8 mouse cellular contexts compared by ENCODE assay signal in genomic region chr8:94950046-94950445, GRCm38 (mm10). TPM values are rescaled to one million over a fixed set of nuclear protein-coding genes. Genes with fewer than 3 reads are reported as not detected.
DNase-seq lines count a peak whose midpoint lies in the region; ATAC-seq and TF ChIP-seq lines count a peak whose summit lies in the region.

No protein-coding gene starts in this region.

- intact Hi-C loops in heart, postnatal 25 days (cut with DNase I) = loop anchor here (1.0 kb wide), 1 partner anchor 51 kb away; no protein-coding TSS in a partner anchor

- DNase-seq in c-Kit-negative CD71-positive TER-119-positive erythroid progenitor cells, embryonic 14.5 days (ENCODE audit: low read depth, low spot score) = peak; percentile 69
- DNase-seq in heart, postnatal 25 days (ENCODE audit: low spot score) = peak; percentile 42
- DNase-seq in large intestine, adult 2 months (ENCODE audit: low read depth, low spot score) = peak; percentile 40
- peak; percentile 49 for DNase-seq in telencephalon, adult 2 months (ENCODE audit: low read depth, low spot score)

- no peak overlapping the region for H3K9ac ChIP-seq in forebrain, embryonic 12.5 days
- no peak overlapping the region for H3K9ac ChIP-seq in liver, embryonic 16.5 days (ENCODE audit: low read depth, low read length)
- H3K9ac ChIP-seq in neural tube, embryonic 13.5 days = no peak overlapping the region

- TF ChIP-seq CTCF in E14TG2a.4 (conservative IDR thresholded peaks at IDR 0.05; ENCODE audit: low read length) = peak; percentile 97

- no peak overlapping the region for H3K4me2 ChIP-seq in forebrain, embryonic 12.5 days
- H3K4me2 ChIP-seq in liver, embryonic 16.5 days (ENCODE audit: low read depth, low read length) = no peak overlapping the region
- no peak overlapping the region for H3K4me2 ChIP-seq in neural tube, embryonic 13.5 days

- no peaks in the 10 kb centered on the region for H3K9me3 ChIP-seq in E14TG2a.4 (ENCODE audit: low read length)
- H3K9me3 ChIP-seq in forebrain, embryonic 12.5 days = no peaks in the 10 kb centered on the region
- no peaks in the 10 kb centered on the region for H3K9me3 ChIP-seq in liver, embryonic 16.5 days (replicated peaks; ENCODE audit: control insufficient read depth, low read length)
- no peaks in the 10 kb centered on the region for H3K9me3 ChIP-seq in neural tube, embryonic 13.5 days

- H3K27ac ChIP-seq in forebrain, embryonic 12.5 days = 0 out of 2 replicates have a peak overlapping the region, but pooled peaks have one; percentile 5
- H3K27ac ChIP-seq in liver, embryonic 16.5 days (ENCODE audit: low read length) = no peak overlapping the region
- H3K27ac ChIP-seq in neural tube, embryonic 13.5 days (replicated peaks) = peak overlapping the region; percentile 10; the same call in 1 of the 2 replicates

- H3K36me3 ChIP-seq in E14TG2a.4 (ENCODE audit: insufficient read depth, low read length) = no peaks in the 10 kb centered on the region
- H3K36me3 ChIP-seq in forebrain, embryonic 12.5 days (replicated peaks) = no peaks in the 10 kb centered on the region
- H3K36me3 ChIP-seq in liver, embryonic 16.5 days (ENCODE audit: control insufficient read depth, insufficient read depth) = no peaks in the 10 kb centered on the region
- H3K36me3 ChIP-seq in neural tube, embryonic 13.5 days = no peaks in the 10 kb centered on the region

- WGBS in forebrain, embryonic 12.5 days = 15% methylated on average over 4 of the region's 4 CpGs
- 18% methylated on average over 4 of the region's 4 CpGs for WGBS in large intestine, adult 2 months
- 18% methylated on average over 4 of the region's 4 CpGs for WGBS in liver, embryonic 16.5 days (ENCODE audit: insufficient replicate concordance)
- 12% methylated on average over 4 of the region's 4 CpGs for WGBS in neural tube, embryonic 13.5 days

- peaks cover 8% of the 10 kb centered on the region for H3K27me3 ChIP-seq in E14TG2a.4 (ENCODE audit: insufficient read depth, low read length)
- H3K27me3 ChIP-seq in forebrain, embryonic 12.5 days = no peaks in the 10 kb centered on the region
- H3K27me3 ChIP-seq in liver, embryonic 16.5 days (ENCODE audit: control insufficient read depth, insufficient read depth, low read depth, low read length) = no peaks in the 10 kb centered on the region
- H3K27me3 ChIP-seq in neural tube, embryonic 13.5 days = no peaks in the 10 kb centered on the region

- H3K4me3 ChIP-seq in E14TG2a.4 (replicated peaks; ENCODE audit: low read length) = no peak overlapping the region
- no peak overlapping the region for H3K4me3 ChIP-seq in forebrain, embryonic 12.5 days (replicated peaks)
- no peak overlapping the region for H3K4me3 ChIP-seq in liver, embryonic 16.5 days (ENCODE audit: low read depth, low read length)
- H3K4me3 ChIP-seq in neural tube, embryonic 13.5 days = no peak overlapping the region

- ATAC-seq in forebrain, embryonic 12.5 days (ENCODE audit: low FRiP score) = peak; percentile 86
- peak; percentile 44 for ATAC-seq in liver, embryonic 16.5 days (ENCODE audit: low read depth)
- ATAC-seq in neural tube, embryonic 13.5 days (ENCODE audit: low read depth) = peak; percentile 83

- peaks cover 9% of the 10 kb centered on the region; the same call in 1 of the 2 replicates for H3K4me1 ChIP-seq in E14TG2a.4 (replicated peaks; ENCODE audit: low read depth, low read length)
- peaks cover 6% of the 10 kb centered on the region for H3K4me1 ChIP-seq in forebrain, embryonic 12.5 days
- peaks cover 16% of the 10 kb centered on the region for H3K4me1 ChIP-seq in liver, embryonic 16.5 days (ENCODE audit: control insufficient read depth, low read depth, low read length)
- peaks cover 34% of the 10 kb centered on the region for H3K4me1 ChIP-seq in neural tube, embryonic 13.5 days (replicated peaks)

RNA-seq across cellular contexts. Expression of gene Adgrg1, which starts 24.5 kb away (rescaled TPM):
- 180 and 222 TPM in 2 replicates for polyA plus RNA-seq in forebrain, embryonic 12.5 days (2016; fragmentation: Nextera tagmentation; extraction: Ambion mirVana)
- total RNA-seq in heart, postnatal 25 days (2021) = 10 to 100 TPM; 38.6 to 48.7 TPM
- 26.3 and 37.3 TPM in 2 replicates for polyA plus RNA-seq in large intestine, adult 2 months (2012; rRNA removed)
- 45.0 and 50.6 TPM in 2 replicates for polyA plus RNA-seq in liver, embryonic 16.5 days (2015; fragmentation: Nextera tagmentation; extraction: Ambion mirVana)
- polyA plus RNA-seq in neural tube, embryonic 13.5 days (2015; fragmentation: Nextera tagmentation; extraction: Ambion mirVana) = 160 and 168 TPM in 2 replicates

RNA-seq across cellular contexts. Expression of gene Adgrg5, which starts 26.6 kb away (rescaled TPM):
- not detected in 2 replicates for polyA plus RNA-seq in forebrain, embryonic 12.5 days (2016; fragmentation: Nextera tagmentation; extraction: Ambion mirVana)
- under 1 TPM; 0.29 to 0.34 TPM for total RNA-seq in heart, postnatal 25 days (2021)
- 13.2 and 21.4 TPM in 2 replicates for polyA plus RNA-seq in large intestine, adult 2 months (2012; rRNA removed)
- 0.37 and 0.39 TPM in 2 replicates for polyA plus RNA-seq in liver, embryonic 16.5 days (2015; fragmentation: Nextera tagmentation; extraction: Ambion mirVana)
- polyA plus RNA-seq in neural tube, embryonic 13.5 days (2015; fragmentation: Nextera tagmentation; extraction: Ambion mirVana) = 0.07 and 0.48 TPM in 2 replicates

RNA-seq across cellular contexts. Expression of gene Ccdc102a, which starts 32.1 kb away (rescaled TPM):
- polyA plus RNA-seq in forebrain, embryonic 12.5 days (2016; fragmentation: Nextera tagmentation; extraction: Ambion mirVana) = 11.8 and 15.9 TPM in 2 replicates
- total RNA-seq in heart, postnatal 25 days (2021) = 1 to 10 TPM; 6.3 to 7.2 TPM
- 4.3 and 5.8 TPM in 2 replicates for polyA plus RNA-seq in large intestine, adult 2 months (2012; rRNA removed)
- 1.4 and 1.6 TPM in 2 replicates for polyA plus RNA-seq in liver, embryonic 16.5 days (2015; fragmentation: Nextera tagmentation; extraction: Ambion mirVana)
- 8.1 and 10.1 TPM in 2 replicates for polyA plus RNA-seq in neural tube, embryonic 13.5 days (2015; fragmentation: Nextera tagmentation; extraction: Ambion mirVana)
